Mouse (Mus musculus) embryo, embryonic 11 days (tissue): ENCODE results near the gene Eif4b.
A peak's percentile ranks its signal among the peaks of the same experiment; 100 is the strongest.
"Not testable (repeated sequence)": the region's sequence is repeated elsewhere in the genome, so short reads cannot be mapped to it uniquely, and the experiment has no call there.

Experiments used
- DNase-seq: peaks from one replicate; pipeline ENCODE4 v3.0.0-alpha.2; 2015

The Eif4b gene

DNA sequence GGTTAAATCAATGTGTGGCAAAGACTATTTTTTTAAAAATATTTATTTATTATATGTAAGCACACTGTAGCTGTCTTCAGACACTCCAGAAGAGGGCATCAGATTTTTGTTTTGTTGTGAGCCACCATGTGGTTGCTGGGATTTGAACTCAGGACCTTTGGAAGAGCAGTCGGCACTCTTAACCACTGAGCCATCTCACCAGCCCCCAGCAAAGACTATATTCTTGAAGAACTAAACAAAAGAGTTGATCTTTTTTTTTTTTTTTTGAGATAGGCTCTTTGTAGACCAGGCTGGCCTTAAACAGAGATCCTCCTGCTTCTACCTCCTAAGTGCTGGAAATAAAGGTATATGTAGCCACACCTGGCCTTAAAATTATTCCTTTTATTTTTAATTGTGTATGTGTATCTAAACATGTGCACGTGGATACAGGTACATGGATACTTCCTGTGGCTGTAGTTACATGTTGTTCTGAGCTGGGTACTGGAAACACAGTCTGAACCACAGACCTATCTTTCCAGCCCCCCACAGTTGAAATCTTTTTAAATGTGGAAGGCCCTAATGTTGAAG, 3.6 kb downstream of the Eif4b start:
- DNase-seq, result no peak

DNA sequence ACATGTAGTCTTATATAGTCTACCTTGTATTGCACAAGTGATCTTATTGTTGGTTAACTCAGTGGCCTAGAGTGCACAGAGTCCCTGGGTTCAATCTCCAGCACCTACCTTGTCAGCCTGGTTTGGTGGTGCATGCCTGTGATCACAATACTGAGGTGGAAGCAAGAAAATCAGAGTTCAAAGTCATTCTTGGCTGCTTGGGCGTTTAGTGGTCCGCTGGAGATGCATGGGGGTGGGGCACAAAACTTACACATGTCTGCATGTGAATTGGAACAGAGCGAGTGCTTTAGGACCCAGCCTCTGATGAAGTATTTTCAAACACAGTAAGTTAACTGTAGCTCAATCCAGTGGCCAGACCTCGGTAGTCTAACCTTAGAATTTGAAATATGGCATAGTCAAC, 5.6 kb downstream of the Eif4b start:
- no peak for DNase-seq

DNA sequence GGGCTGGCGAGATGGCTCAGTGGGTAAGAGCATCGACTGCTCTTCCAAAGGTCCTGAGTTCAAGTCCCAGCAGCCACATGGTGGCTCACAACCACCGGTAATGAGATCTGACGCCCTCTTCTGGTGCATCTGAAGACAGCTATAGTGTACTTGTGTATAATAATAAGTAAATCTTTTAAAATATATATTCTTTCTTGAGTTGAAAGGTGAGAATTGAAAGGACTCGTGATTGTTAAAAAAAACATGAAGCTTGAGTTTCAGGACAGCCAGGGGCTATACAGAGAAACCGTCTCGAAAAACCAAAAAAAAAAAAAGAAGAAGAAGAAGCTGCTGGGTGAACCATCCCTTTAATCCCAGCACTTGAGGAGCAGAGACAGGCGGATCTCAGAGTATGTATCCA, 6.4 kb downstream of the Eif4b start:
- not testable (repeated sequence) for DNase-seq

DNA sequence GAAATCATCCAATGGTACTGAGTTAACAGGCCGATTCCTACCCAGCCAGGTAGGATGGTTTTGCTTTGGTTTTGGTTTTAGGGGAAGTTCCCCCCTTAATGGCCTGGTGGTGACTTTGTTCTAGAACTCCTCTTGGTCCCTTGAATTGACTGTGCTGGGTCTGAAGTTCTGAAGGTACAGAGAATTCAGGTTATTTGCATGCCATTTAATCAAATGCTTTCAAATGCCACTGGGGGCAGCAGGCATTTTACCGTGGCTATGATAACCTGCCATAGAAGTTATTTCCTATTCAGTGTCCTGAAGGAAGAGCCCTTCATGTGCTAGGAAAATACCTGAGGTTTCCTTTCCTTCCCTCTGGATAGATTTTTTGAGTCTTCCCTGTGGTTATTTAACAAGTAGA, 6.9 kb downstream of the Eif4b start:
- no peak for DNase-seq

DNA sequence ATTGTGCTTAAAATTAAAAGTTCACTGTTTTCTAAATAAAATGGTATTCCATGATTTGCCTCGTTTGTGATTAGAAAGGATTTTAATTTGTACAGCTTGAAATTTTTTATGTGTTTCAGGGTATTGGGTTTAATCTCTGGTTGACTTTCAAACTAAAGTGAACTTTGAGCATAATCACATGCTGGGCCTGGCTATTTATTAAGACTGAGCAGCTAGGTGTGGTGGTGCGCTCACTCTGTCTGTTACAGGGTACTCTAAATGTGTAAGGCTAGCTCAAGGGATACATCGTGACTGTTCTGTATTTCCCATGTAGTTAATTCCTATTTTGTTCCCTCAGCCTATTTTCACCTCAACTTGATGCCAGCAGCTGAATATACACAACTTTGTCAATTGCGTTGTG, 8.6 kb downstream of the Eif4b start:
- no peak for DNase-seq

DNA sequence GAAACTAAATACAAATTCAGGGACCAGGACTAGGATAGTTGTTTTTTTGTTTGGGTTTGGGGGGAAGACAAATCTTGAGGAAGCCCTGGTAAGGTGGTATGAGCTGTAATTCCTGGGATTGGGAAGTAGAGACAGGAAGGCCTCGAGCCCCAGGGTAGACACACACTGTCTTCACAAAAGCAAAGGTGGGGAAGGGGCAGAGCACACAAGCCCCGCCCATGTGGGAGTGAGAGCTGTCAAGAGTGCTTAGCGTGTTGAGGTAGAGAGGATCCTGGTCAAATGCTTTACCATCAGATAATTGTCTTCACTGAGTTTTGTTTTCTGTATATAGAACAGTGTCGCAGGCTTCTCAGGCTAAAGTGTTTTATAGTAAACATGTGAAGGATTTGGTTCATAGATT, 9.5 kb downstream of the Eif4b start:
- DNase-seq, result no peak

DNA sequence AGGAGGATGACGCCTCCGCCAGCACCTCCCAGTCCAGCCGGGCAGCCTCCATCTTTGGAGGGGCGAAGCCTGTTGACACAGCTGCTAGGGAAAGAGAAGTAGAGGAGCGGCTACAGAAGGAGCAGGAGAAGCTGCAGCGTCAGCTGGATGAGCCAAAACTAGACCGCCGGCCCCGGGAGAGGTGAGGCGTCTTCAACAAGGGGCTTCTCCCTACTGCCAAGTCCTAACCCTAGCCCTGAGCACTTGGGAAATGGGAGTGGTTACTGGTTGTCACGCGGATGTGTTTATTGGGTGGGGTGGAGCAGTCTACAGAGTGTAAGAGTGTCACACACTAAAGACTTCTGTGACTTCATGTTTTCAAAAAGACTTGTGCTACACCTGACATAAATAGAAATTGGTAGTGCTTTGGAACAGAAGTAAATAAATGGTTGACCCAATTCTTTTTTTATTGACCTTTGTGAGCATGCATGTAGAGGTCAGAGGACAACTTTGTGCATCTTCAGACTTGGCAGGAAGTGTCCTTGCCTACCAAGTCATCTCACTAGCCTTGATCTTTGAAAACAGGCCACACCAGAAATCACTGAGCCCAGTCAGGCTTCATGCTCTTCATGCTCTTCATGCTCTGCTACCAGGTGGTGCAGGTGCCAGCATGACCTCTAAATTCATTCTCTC, 16.5 kb downstream of the Eif4b start:
- DNase-seq, result no peak

DNA sequence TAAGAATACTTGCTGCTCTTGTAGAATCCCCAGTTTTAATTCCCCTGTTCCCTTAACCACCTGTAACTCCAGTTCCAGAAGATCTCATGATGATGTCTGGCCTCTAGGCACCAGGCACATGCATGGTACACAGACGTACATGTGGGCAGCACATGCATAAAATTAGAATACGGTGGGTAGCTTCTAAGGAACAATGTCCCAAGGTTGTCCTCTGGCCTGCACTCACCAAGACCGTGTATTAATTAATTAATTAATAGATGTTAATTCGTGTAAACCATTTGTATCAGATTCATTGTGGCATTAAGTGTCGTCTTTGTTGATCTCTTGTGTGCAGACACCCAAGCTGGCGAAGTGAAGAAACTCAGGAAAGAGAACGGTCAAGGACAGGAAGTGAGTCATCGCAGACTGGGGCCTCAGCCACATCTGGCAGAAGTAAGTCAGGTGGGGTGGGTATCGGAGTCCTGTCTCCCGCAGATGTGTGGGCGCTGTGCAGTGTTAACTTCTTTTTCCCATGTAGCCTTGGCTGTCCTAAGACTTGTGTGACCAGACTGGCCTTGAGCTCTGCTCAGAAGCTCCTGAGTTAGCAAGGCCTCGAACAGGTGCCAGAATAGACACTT, 17.6 kb downstream of the Eif4b start:
- no peak for DNase-seq

DNA sequence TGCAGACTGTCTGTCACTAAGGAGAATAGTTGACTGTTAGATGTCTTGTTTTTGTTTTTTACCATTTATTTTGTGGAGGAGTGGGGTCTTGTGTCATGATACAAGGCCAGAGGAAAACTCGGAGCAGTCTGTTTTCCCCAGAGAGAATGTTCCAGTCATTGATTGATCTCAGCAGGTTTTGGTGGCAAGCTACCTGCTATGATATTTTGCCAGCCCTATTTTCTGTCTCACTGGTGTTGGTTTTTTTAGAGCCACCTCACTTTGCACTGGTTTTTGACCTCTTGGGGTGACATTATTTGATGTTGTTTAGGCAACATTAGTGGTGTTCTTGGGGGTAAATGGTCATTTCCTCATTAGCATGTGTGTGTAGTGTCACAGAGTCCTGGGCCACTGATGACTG, 18.1 kb downstream of the Eif4b start:
- no peak for DNase-seq

DNA sequence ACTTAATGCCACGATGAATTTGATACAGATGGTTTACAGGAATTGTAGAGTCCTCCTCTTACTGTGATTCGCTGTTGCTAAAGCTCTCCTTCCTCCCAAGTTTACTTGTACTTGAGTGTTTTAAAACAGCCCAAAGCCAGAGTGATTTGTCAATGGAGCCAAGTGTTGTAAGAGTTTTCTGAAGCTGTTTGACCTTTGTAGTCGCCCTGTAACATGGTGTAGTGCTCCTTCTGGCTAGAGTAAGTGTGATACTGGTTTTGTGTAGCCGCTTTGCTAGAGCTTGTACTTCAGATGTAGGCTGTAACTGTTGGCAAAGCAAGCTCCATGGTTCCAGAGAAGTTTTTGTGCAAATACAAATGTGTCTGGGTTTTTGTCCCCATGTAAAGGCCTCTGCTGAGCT, 18.6 kb downstream of the Eif4b start:
- no peak for DNase-seq

DNA sequence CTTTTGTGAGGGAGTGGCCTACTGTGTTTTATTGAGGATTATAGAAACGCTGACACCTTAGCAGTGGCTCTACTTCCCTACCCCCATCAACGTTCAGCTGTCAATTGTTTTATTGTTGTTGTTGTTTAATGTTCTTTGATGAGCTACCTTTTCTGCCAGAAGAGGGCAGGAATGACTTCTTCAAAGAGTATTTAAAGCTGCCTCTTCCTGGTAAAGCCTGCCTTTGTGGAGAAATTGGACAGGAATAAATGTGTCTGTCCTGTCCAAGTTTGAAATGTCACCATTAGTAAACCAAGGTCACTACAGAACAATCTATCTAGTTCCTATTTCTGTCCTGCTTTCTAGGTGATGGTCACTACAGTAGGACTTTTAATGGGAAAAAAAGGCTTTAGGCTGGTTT, 20.6 kb downstream of the Eif4b start:
- DNase-seq, result no peak

DNA sequence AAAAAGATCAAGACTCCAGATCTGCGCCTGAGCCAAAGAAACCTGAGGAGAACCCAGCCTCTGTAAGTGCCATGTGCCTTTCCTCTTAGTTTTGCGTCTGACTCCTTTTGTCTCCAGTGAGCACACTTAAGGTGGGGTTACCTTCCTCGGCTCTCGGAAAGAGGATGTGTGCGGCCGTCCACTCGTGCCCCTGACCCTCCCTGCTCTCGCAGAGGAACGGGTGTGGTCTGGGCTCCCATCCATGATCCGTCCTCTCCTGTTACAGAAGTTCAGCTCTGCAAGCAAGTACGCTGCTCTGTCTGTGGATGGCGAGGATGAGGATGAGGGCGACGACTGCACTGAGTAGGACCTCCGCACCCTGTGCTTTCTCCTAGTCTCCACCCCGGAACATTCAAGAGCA, 21.4 kb downstream of the Eif4b start:
- no peak for DNase-seq

DNA sequence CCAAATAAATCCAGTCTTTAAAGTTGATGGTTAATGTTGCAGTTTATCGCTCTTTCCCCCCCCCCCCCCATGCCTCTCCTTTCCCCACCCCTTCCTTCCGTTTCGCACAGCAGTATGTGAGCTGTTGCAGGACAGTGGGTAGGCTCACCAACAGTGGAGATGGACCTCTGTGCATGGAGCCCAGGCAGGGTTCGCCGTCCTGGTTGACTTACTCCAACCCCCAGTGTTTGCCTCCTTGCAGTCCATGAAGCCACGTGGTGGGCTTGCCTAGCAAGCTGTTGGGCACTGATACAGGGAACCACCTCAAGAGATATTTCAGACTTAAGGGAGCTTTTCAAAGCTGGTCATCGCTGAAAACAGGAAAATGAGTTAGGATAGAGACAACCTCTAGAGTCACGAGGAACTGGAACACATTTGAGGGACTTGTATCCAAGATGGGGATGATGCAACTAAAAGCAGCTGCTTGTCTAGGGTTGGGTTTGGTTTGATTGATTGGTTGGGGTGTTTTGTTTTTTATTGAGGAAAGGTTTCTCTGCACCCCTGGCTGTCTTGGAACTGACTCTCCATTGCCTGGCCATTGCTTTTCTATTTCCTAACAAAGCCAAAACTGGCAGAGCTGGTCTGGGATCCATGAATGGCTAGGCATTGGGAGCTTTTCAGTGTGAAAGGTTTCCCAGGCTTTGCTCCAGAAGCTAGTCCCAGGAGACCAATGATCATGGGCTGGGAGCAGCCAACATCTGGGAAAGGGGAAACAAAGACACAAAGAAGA, 23.8 kb downstream of the Eif4b start:
- no peak for DNase-seq

DNA sequence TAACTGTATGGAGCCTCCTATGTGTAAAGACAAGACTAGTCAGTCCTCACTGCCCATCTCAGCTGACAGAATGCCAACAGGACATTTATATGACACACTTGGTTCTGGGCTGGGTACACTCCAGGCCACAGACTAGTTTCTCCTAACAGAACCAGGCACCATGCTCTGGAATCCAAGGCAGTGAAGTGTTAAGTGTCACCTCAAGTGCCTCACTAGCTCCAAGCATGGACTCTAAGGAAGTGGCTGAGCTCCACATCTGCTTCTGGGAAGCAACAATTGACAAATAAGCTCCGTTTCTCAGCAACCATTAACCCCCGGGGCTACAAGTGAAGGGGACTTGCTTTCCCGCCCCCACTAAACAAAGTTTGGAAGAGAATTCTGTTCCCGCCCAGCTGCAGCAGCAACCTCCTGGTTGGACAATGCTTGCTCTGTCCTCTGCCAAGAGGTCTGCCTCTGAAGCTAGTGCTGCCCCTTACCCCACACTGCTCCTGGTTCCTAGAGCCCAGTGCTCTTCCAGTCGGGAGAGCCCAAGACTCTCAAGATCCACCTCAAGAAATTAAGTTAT, 24.5 kb downstream of the Eif4b start:
- DNase-seq, result peak; percentile 54

DNA sequence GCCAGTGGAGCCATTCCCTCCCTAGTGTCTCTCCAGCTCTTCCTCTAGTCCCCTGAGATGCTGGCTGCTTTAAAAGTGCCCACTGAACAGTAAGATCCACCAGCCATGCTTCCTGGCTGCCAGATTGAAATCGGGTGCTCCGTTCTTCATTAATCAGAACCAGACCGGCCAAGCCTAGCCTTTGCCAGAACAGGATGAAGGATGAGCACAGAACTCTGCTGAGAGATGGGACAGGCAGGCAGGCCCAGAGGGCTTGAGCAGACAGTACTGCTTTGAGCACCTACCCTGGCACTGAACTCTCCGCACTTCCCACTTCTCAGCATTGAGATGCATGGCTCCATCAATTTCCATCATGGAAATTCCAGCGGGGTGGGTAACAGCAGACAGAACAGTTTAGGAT, 25.7 kb downstream of the Eif4b start:
- no peak for DNase-seq

DNA sequence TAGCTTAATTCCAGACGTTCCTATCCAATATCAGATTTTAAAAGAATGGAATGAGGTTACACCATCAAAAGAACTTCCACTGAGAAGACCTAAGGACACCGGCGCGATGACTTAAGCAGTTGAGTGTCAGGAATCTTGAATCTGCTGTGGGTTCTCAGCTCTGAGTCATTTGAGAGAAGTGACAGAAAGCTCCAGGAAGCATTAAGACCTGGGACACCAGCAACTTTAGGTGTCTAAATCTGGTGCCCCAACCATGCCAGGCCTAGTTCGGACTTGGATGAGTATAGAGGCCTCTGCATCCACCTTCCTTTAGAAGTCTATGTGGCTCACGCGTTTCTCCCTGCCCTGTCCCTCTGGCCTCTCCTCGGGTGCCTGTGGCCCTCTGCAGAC, 26.2 kb downstream of the Eif4b start:
- DNase-seq, result no peak

DNA sequence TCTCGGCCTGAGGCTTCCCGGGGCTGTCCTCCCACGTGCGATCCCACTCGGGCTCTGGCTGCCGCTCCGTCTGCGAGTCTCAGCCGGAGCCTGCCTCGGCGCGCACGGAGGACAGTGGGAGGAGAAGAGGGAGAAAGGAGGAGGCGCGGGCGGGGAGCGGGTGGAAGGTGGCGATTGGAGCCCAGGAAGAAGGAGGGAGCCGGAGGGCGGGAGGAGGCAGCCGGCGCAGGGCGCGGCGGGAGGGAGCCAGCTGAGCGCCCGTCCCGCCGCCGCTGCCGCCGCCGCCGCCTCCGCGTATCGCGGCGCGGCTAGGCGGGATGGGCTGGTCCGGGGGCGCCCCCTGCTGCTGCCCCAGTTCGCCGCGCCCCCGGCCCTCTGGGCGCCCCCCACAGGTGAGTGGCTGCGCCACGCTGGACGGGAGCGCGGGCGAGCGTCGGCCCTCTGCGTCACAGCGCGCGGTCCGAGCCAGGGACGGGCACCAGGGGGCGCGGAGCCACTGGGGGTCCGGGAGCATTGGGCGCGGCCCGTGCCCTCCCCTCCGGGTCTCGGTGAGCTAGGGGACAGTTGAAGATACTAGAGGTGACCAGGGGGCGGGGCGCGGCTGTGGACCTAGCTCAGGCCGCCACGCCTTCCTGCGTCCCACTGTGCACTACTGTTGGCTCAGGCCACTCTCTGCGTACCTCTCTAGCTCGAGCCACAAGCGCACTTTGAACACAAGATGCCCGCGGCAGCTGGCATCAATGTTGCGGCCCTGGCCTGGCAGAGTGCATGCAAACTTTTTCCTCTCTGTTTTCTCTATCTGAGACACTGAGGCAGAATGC, 26.8 kb downstream of the Eif4b start, which contains the start of gene Tns2:
Gene Tns2, plus strand, starts transcription at position 253 of the 821 bp plus-strand sequence.
- DNase-seq, result peak; percentile 86

DNA sequence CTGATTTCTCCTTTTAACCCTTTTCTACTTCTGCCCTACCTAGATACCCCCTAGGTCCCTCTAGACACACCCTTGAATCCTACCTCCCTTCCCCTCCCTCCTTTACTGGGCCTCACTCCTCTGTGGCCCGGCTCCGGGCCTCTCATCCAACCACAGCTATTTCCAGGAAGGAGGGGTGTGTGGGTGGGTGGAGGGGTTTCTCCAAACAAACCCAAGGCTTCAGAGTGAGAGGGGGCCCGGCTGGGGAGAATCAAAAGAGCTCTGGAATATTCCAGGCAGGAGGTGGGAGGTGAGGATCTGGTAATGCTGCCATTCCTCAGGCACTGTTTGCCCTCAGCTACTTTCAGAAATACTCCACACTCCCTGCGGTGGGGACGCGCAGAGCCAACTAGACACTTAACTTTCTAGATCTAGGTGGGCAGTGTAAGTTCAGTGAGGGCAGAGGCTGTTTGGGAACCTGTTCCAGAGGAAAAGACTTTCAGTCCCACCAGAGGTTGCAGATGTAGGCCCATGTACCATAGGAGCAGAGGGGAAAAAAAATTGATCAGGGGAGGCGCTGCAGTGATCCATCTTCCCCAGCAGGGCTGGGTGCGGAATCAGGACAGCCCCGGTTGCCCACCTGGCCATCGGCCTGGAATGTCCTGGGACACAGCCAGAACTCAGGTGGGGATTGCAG, 27.6 kb downstream of the Eif4b start:
- DNase-seq, result peak; percentile 51

DNA sequence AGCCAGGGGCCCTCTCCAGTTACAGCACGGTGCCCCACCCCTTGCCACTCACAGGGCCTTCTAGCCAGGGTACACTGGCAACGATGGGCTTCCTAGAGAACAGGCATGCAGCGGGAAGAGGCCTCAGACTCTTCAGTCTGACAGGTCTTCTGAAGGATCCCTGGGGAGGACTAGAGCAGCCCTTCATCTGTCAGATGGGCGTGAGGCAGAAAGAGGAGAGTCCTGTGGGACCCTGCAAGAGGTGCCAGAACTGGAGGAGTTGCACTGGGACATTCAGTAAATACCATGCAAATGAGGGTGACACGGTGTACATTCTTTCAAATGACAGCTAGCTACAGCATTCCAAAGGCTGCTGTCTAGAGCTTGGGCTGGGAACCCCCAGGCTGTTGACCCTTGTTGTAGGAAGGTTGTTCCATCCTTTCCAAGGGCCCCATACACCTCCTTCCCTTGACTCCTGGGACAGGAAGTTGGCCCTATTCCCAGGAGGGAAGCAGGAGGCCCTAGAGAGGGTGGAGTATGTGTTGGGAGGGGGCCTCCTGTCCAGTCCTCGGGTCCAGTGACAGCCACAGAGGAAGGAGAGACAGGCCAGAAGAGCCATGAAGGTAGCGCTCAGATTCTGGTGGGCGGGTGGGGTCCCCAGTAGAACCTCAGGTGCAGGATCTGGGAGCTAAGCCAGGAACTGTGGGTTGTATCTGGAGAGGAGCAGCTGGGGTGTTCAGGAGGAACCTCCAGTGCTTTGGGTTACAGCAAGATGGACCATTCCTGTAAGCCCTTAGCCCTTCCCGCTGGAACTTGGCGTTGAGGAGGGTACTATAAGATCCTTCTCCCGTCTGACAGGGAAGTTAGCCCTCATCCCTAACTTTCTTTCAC, 28.3 kb downstream of the Eif4b start:
- peak; percentile 9 for DNase-seq

DNA sequence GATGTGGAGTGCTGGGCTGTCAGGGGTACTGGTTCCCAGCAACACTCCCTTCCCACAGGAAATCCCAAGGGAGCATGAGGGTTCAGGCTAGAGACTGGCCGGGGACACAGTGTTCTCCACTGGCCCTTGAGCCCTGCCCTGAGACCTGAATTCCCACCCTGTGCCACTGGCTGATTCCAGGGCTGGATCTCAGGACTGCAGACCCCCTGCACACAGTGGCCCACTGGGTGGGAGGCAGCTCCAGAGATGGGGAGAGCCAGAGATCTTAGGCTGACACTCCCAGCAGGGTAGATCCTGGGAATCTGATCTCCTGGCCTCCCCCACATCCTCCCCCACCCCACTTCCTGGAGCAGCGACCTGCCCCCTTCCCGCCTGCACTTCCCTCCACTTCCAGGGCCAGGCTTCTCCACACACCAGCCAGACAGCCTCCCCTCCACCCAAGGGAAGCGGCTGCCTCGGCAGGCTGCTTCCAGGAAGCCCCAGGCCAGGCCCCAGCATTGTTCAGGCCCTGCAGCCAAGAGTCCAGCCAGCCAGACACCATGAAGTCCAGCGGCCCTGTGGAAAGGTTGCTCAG, 29.1 kb downstream of the Eif4b start:
- DNase-seq, result peak; percentile 65
